Mouse (Mus musculus): Measurements from ENCODE around the gene Lyl1.

- TF ChIP-seq CTCF (conservative IDR thresholded peaks at IDR 0.05; ENCODE audit: low read length) (no peak), NANOG (IDR thresholded peaks at IDR 0.05; ENCODE audit: borderline replicate concordance, low read length) (no peak), POU5F1 (IDR thresholded peaks at IDR 0.05; ENCODE audit: borderline replicate concordance, low read length) (no peak)
Observed at GRCm38 (mm10) chr8:84702963-84703465, 1.8 kb downstream of the Lyl1 start.

Measured in E14TG2a.4 (cell line).